In genomic region chrX:20425140-20425838, GRCm38 (mm10) we compare ENCODE assay signal across 8 mouse cellular contexts. TPM values are rescaled to one million over a fixed set of nuclear protein-coding genes. Genes with fewer than 3 reads are reported as not detected.
A peak's percentile ranks its signal among the peaks of the same experiment; 100 is the strongest.
DNase-seq lines count a peak whose midpoint lies in the region; ATAC-seq and TF ChIP-seq lines count a peak whose summit lies in the region.

Jade3 (plus strand) TSS chrX:20425688.

- H3K27me3 ChIP-seq in hindbrain, embryonic 15.5 days = no peaks in the 10 kb centered on the region

- 26% methylated on average over 19 of the region's 67 CpGs for WGBS in hindbrain, embryonic 15.5 days
- WGBS in macrophage (ENCODE audit: missing documents) = 28% methylated on average over 39 of the region's 67 CpGs

- intact Hi-C loops in left cerebral cortex, adult 2 months (cut with DNase I) = loop anchor here (5.0 kb wide), 1 partner anchor 63 kb away; the partner anchor contains the start of gene Rp2

- ATAC-seq in hindbrain, embryonic 15.5 days (ENCODE audit: low FRiP score, low read depth) = peak; percentile 98

- no peak for TF ChIP-seq CTCF in left cerebral cortex, adult 2 months (IDR thresholded peaks at IDR 0.05)

- H3K4me3 ChIP-seq in hindbrain, embryonic 15.5 days = peak within 1 kb of the TSS; percentile 63
- H3K4me3 ChIP-seq in left cerebral cortex, adult 2 months = peak within 1 kb of the TSS; percentile 59
- H3K4me3 ChIP-seq in macrophage (ENCODE audit: inconsistent target) = peak within 1 kb of the TSS; percentile 52

- H3K4me1 ChIP-seq in hindbrain, embryonic 15.5 days (replicated peaks) = peaks cover 5% of the 10 kb centered on the region

- H3K9ac ChIP-seq in hindbrain, embryonic 15.5 days = peak within 1 kb of the TSS; percentile 68

- H3K79me2 ChIP-seq in macrophage (ENCODE audit: inconsistent target) = no peaks in the 10 kb centered on the region

- peak; percentile 59 for DNase-seq in WW6 (ENCODE audit: low read depth, low spot score)
- DNase-seq in cerebellum, postnatal 25 days = peak; percentile 74 to 79
- peak; percentile 41 to 51 for DNase-seq in frontal cortex, postnatal 36 days (ENCODE audit: low spot score in 2 of 2)
- peak; percentile 57 to 73 for DNase-seq in left cerebral cortex, adult 2 months (ENCODE audit: extremely low spot score in 1 of 2, low spot score in 2 of 2)
- peak; percentile 67 for DNase-seq in right cerebral cortex, adult 18-20 months
- DNase-seq in urinary bladder, adult 2 months (ENCODE audit: low spot score) = peak; percentile 57

- H3K9me3 ChIP-seq in hindbrain, embryonic 15.5 days = no peaks in the 10 kb centered on the region

- H3K36me3 ChIP-seq in hindbrain, embryonic 15.5 days = 0 out of 2 replicates have a peak, but pooled peaks cover 3% of the 10 kb centered on the region
- H3K36me3 ChIP-seq in macrophage (ENCODE audit: inconsistent target) = no peaks in the 10 kb centered on the region

- H3K27ac ChIP-seq in hindbrain, embryonic 15.5 days (replicated peaks) = peak within 1 kb of the TSS; percentile 87
- peak within 1 kb of the TSS; percentile 84 for H3K27ac ChIP-seq in left cerebral cortex, adult 2 months
- no peak within 1 kb of the TSS for H3K27ac ChIP-seq in macrophage

- H3K4me2 ChIP-seq in hindbrain, embryonic 15.5 days = peak within 1 kb of the TSS; percentile 64

RNA-seq across cellular contexts. Expression of gene Jade3, which starts in this region (rescaled TPM):
- 5.0 and 5.1 TPM in 2 replicates for polyA plus RNA-seq in hindbrain, embryonic 15.5 days (2015; fragmentation: Nextera tagmentation; extraction: Ambion mirVana)
- 1 to 10 TPM; 6.4 to 7.1 TPM for total RNA-seq in left cerebral cortex, adult 2 months (2021)
- 10 to 100 TPM in 13 of 26 experiments, 1 to 10 TPM in 13; 3.8 to 25.6 (median 10.0) TPM for total RNA-seq in macrophage (2018; cell fraction: chromatin; rRNA removed)
- total RNA-seq in macrophage (2018; cell fraction: cytosol; rRNA removed) = 1 to 10 TPM; 2.7 to 6.4 (median 3.6) TPM
- 10 to 100 TPM in 3 of 26 experiments, 1 to 10 TPM in 23; 2.6 to 18.1 (median 5.8) TPM for total RNA-seq in macrophage (2018; cell fraction: nucleus; rRNA removed)
- 2.7 to 4.4 TPM (median 3.1 TPM) in 3 replicates for polyA plus RNA-seq in macrophage (2018)
- 6.3 and 7.4 TPM in 2 replicates for polyA plus RNA-seq in urinary bladder, adult 2 months (2012; rRNA removed)
